Mouse (Mus musculus): ENCODE measurements around the gene Ppcdc. TPM values are rescaled to one million over a fixed set of nuclear protein-coding genes. Genes with fewer than 3 reads are reported as not detected.

The Ppcdc gene
- polyA plus RNA-seq, 1 experiment: 49.4 TPM

GRCm38 (mm10) chr9:57360999-57361398 is 78.9 kb downstream of the Ppcdc start:
- 79% methylated on average over 3 of the region's 3 CpGs for WGBS
- no peak overlapping the region for H3K4me3 ChIP-seq (replicated peaks; ENCODE audit: control insufficient read depth, low read depth, low read length)
- no peak for TF ChIP-seq CTCF (IDR thresholded peaks at IDR 0.05; ENCODE audit: control insufficient read depth, insufficient read depth, low read length)
- H3K27ac ChIP-seq (ENCODE audit: control insufficient read depth, insufficient read depth, low read depth, low read length, poor library complexity): no peak overlapping the region
- H3K4me1 ChIP-seq (ENCODE audit: control insufficient read depth, insufficient read depth, low read length): no peaks in the 10 kb centered on the region

- 82% methylated on average over 2 of the region's 2 CpGs for WGBS
- no peak overlapping the region for H3K27ac ChIP-seq (ENCODE audit: control insufficient read depth, insufficient read depth, low read depth, low read length, poor library complexity)
- no peak overlapping the region for H3K4me3 ChIP-seq (replicated peaks; ENCODE audit: control insufficient read depth, low read depth, low read length)
- H3K4me1 ChIP-seq (ENCODE audit: control insufficient read depth, insufficient read depth, low read length): no peaks in the 10 kb centered on the region
- TF ChIP-seq CTCF (IDR thresholded peaks at IDR 0.05; ENCODE audit: control insufficient read depth, insufficient read depth, low read length) (no peak), POLR2A (IDR thresholded peaks at IDR 0.05; ENCODE audit: borderline replicate concordance, control insufficient read depth, low read depth, low read length) (no peak)
These were observed 85.3 kb downstream of the Ppcdc start for GRCm38 (mm10) chr9:57354377-57355183.

GRCm38 (mm10) chr9:57351277-57351676 is 88.6 kb downstream of the Ppcdc start:
- no peak overlapping the region for H3K4me3 ChIP-seq (replicated peaks; ENCODE audit: control insufficient read depth, low read depth, low read length)
- no peak overlapping the region for H3K27ac ChIP-seq (ENCODE audit: control insufficient read depth, insufficient read depth, low read depth, low read length, poor library complexity)
- H3K4me1 ChIP-seq (ENCODE audit: control insufficient read depth, insufficient read depth, low read length): no peaks in the 10 kb centered on the region
- TF ChIP-seq POLR2A (IDR thresholded peaks at IDR 0.05; ENCODE audit: borderline replicate concordance, control insufficient read depth, low read depth, low read length): no peak
- TF ChIP-seq CTCF (IDR thresholded peaks at IDR 0.05; ENCODE audit: control insufficient read depth, insufficient read depth, low read length): no peak
- WGBS: 58% methylated on average over 2 of the region's 2 CpGs

- 4% methylated on average over 1 of the region's 1 CpGs for WGBS
- no peak for TF ChIP-seq POLR2A (IDR thresholded peaks at IDR 0.05; ENCODE audit: borderline replicate concordance, control insufficient read depth, low read depth, low read length)
- no peak for TF ChIP-seq CTCF (IDR thresholded peaks at IDR 0.05; ENCODE audit: control insufficient read depth, insufficient read depth, low read length)
- no peak overlapping the region for H3K27ac ChIP-seq (ENCODE audit: control insufficient read depth, insufficient read depth, low read depth, low read length, poor library complexity)
- no peaks in the 10 kb centered on the region; the same call in 1 of the 2 replicates for H3K4me1 ChIP-seq (ENCODE audit: control insufficient read depth, insufficient read depth, low read length)
- H3K4me3 ChIP-seq (replicated peaks; ENCODE audit: control insufficient read depth, low read depth, low read length): no peak overlapping the region
These were observed 94.0 kb downstream of the Ppcdc start for GRCm38 (mm10) chr9:57345902-57346301.

GRCm38 (mm10) chr9:57343752-57344151 is 96.2 kb downstream of the Ppcdc start:
- H3K4me1 ChIP-seq (ENCODE audit: control insufficient read depth, insufficient read depth, low read length): peaks cover 7% of the 10 kb centered on the region; the same call in 1 of the 2 replicates

GRCm38 (mm10) chr9:57342906-57343474 is 96.9 kb downstream of the Ppcdc start:
- H3K4me3 ChIP-seq (replicated peaks; ENCODE audit: control insufficient read depth, low read depth, low read length): no peak overlapping the region
- H3K4me1 ChIP-seq (ENCODE audit: control insufficient read depth, insufficient read depth, low read length): peaks cover 7% of the 10 kb centered on the region; the same call in 1 of the 2 replicates
- WGBS: 49% methylated on average over 6 of the region's 6 CpGs
- no peak overlapping the region for H3K27ac ChIP-seq (ENCODE audit: control insufficient read depth, insufficient read depth, low read depth, low read length, poor library complexity)
- TF ChIP-seq POLR2A (IDR thresholded peaks at IDR 0.05; ENCODE audit: borderline replicate concordance, control insufficient read depth, low read depth, low read length) (no peak), CTCF (IDR thresholded peaks at IDR 0.05; ENCODE audit: control insufficient read depth, insufficient read depth, low read length) (no peak)

More at GRCm38 (mm10) chr9:57343752-57344151, 96.2 kb downstream of the Ppcdc start:
- H3K27ac ChIP-seq (ENCODE audit: control insufficient read depth, insufficient read depth, low read depth, low read length, poor library complexity): no peak overlapping the region
- TF ChIP-seq POLR2A (IDR thresholded peaks at IDR 0.05; ENCODE audit: borderline replicate concordance, control insufficient read depth, low read depth, low read length) (no peak), CTCF (IDR thresholded peaks at IDR 0.05; ENCODE audit: control insufficient read depth, insufficient read depth, low read length) (no peak)
- no peak overlapping the region for H3K4me3 ChIP-seq (replicated peaks; ENCODE audit: control insufficient read depth, low read depth, low read length)
- 26% methylated on average over 3 of the region's 3 CpGs for WGBS

GRCm38 (mm10) chr9:57342186-57342585 is 97.7 kb downstream of the Ppcdc start:
- no peak overlapping the region for H3K4me3 ChIP-seq (replicated peaks; ENCODE audit: control insufficient read depth, low read depth, low read length)
- no peak overlapping the region for H3K27ac ChIP-seq (ENCODE audit: control insufficient read depth, insufficient read depth, low read depth, low read length, poor library complexity)
- TF ChIP-seq CTCF (IDR thresholded peaks at IDR 0.05; ENCODE audit: control insufficient read depth, insufficient read depth, low read length) (no peak), POLR2A (IDR thresholded peaks at IDR 0.05; ENCODE audit: borderline replicate concordance, control insufficient read depth, low read depth, low read length) (no peak)
- peaks cover 7% of the 10 kb centered on the region; the same call in 1 of the 2 replicates for H3K4me1 ChIP-seq (ENCODE audit: control insufficient read depth, insufficient read depth, low read length)
- WGBS: 51% methylated on average over 3 of the region's 3 CpGs

- peaks cover 7% of the 10 kb centered on the region; the same call in 1 of the 2 replicates for H3K4me1 ChIP-seq (ENCODE audit: control insufficient read depth, insufficient read depth, low read length)
- TF ChIP-seq POLR2A (IDR thresholded peaks at IDR 0.05; ENCODE audit: borderline replicate concordance, control insufficient read depth, low read depth, low read length) (no peak), CTCF (IDR thresholded peaks at IDR 0.05; ENCODE audit: control insufficient read depth, insufficient read depth, low read length) (no peak)
- H3K4me3 ChIP-seq (replicated peaks; ENCODE audit: control insufficient read depth, low read depth, low read length): no peak overlapping the region
- H3K27ac ChIP-seq (ENCODE audit: control insufficient read depth, insufficient read depth, low read depth, low read length, poor library complexity): no peak overlapping the region
- WGBS: 49% methylated on average over 5 of the region's 5 CpGs
These were observed 99.6 kb downstream of the Ppcdc start for GRCm38 (mm10) chr9:57340361-57340760.

All from bone marrow, adult 2 months (tissue).